Mouse (Mus musculus): Measurements from ENCODE around the gene Slc38a8. TPM values are rescaled to one million over a fixed set of nuclear protein-coding genes. Genes with fewer than 3 reads are reported as not detected.

Gene Slc38a8
- polyA plus RNA-seq, 1 experiment from 2014 or later, result not detected

DNA sequence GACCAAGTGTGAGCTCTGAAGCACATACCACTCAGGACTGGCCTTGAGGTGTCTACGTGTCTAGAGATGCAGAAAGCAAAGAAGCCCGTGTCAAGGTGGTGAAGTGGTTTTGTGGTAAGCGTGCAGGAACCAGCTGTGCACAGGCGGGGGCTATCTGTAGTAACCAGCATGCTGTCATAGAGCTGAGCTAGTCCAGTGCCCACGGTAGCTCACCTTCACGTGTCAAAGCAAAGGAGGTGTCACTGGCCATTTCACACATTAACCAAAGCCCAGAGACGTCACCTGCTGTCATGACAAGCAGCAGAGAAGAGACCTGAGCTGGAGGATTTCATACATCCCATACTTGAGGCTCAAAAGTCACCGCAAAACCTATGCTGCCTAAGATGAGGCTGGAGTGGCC, 4.6 kb upstream of the Slc38a8 start:
- WGBS, result 81% methylated on average over 8 of the region's 8 CpGs
- H3K4me3 ChIP-seq (ENCODE audit: low read depth, low read length), result no peak overlapping the region
- no peak overlapping the region for H3K9ac ChIP-seq (replicated peaks; ENCODE audit: low read depth, low read length)
- ATAC-seq (ENCODE audit: insufficient number of reproducible peaks, insufficient read depth, low FRiP score, low read depth), result no peak
- no peaks in the 10 kb centered on the region for H3K9me3 ChIP-seq (ENCODE audit: control insufficient read depth, low read depth, low read length)
- H3K27ac ChIP-seq (ENCODE audit: low read length), result no peak overlapping the region
- no peaks in the 10 kb centered on the region for H3K4me1 ChIP-seq (ENCODE audit: control insufficient read depth, insufficient read depth, low read length)
- peaks cover 40% of the 10 kb centered on the region for H3K36me3 ChIP-seq (ENCODE audit: control insufficient read depth, insufficient read depth, low read length)
- no peaks in the 10 kb centered on the region for H3K27me3 ChIP-seq (ENCODE audit: control insufficient read depth, insufficient read depth, low read length)
- H3K4me2 ChIP-seq (replicated peaks; ENCODE audit: low read depth, low read length), result no peak overlapping the region

DNA sequence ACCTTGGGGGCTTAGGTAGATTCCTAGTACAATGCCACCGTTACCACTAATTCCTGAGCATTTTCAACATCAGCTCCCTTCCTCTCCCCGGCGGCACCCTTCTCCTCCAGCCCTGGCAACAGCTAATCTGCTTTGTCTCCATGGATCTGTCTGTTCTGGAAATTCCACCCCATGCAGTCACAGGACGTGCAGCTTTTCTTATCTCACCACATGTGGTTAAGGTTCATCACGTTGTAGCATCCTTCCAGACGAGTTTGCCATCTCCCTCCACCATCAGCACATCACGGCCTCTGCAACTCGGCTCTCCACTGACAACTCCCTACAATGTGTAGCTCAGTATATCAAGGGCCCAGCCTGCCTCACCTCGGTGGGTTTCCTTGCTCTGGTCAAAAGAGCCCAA, 4.0 kb upstream of the Slc38a8 start:
- Histone ChIP-seq H3K9ac (replicated peaks; ENCODE audit: low read depth, low read length) (no peak overlapping the region), H3K27ac (ENCODE audit: low read length) (no peak overlapping the region), H3K27me3 (ENCODE audit: control insufficient read depth, insufficient read depth, low read length) (no peaks in the 10 kb centered on the region), H3K36me3 (ENCODE audit: control insufficient read depth, insufficient read depth, low read length) (peaks cover 37% of the 10 kb centered on the region), H3K4me3 (ENCODE audit: low read depth, low read length) (no peak overlapping the region), H3K9me3 (ENCODE audit: control insufficient read depth, low read depth, low read length) (no peaks in the 10 kb centered on the region), H3K4me2 (replicated peaks; ENCODE audit: low read depth, low read length) (no peak overlapping the region), H3K4me1 (ENCODE audit: control insufficient read depth, insufficient read depth, low read length) (no peaks in the 10 kb centered on the region)
- WGBS, result 52% methylated on average over 9 of the region's 9 CpGs
- no peak for ATAC-seq (ENCODE audit: insufficient number of reproducible peaks, insufficient read depth, low FRiP score, low read depth)

DNA sequence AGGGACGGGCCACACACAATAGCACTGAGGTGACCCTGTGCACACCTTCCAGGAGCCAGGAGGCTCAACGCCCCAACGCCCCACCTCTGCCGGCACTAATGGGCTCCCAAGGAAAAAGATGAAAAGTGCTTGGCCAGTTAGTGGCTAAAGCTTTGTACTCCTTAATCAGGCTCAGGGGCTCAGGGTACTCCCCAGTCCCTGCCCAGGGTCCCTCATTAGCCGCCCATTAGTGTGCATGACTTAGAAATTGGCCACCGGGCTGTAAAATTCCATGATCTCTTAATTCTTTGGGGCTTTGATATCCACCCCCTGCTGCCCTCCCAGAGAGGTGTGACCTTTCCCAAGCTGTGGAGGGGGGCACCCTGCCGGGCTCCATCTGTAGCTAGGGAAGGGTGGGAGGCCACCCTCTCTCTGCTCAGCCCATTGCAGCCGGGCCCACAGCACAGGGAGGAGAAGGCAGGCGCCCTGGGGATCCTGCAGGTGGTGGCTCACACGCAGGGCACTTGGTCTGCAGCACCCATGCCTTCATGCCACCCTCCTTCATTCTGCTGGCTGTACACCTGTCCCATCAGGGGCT, 1.8 kb upstream of the Slc38a8 start:
- Histone ChIP-seq H3K4me1 (ENCODE audit: control insufficient read depth, insufficient read depth, low read length) (no peaks in the 10 kb centered on the region), H3K4me2 (replicated peaks; ENCODE audit: low read depth, low read length) (no peak overlapping the region), H3K27ac (ENCODE audit: low read length) (no peak overlapping the region), H3K27me3 (ENCODE audit: control insufficient read depth, insufficient read depth, low read length) (no peaks in the 10 kb centered on the region), H3K4me3 (ENCODE audit: low read depth, low read length) (no peak overlapping the region), H3K9ac (replicated peaks; ENCODE audit: low read depth, low read length) (no peak overlapping the region), H3K36me3 (ENCODE audit: control insufficient read depth, insufficient read depth, low read length) (peaks cover 20% of the 10 kb centered on the region), H3K9me3 (ENCODE audit: control insufficient read depth, low read depth, low read length) (no peaks in the 10 kb centered on the region)
- no peak for ATAC-seq (ENCODE audit: insufficient number of reproducible peaks, insufficient read depth, low FRiP score, low read depth)
- 36% methylated on average over 10 of the region's 10 CpGs for WGBS

- Histone ChIP-seq H3K4me2 (replicated peaks; ENCODE audit: low read depth, low read length) (no peak overlapping the region), H3K4me1 (ENCODE audit: control insufficient read depth, insufficient read depth, low read length) (no peaks in the 10 kb centered on the region), H3K4me3 (ENCODE audit: low read depth, low read length) (no peak overlapping the region), H3K27me3 (ENCODE audit: control insufficient read depth, insufficient read depth, low read length) (no peaks in the 10 kb centered on the region), H3K9ac (replicated peaks; ENCODE audit: low read depth, low read length) (no peak overlapping the region), H3K36me3 (ENCODE audit: control insufficient read depth, insufficient read depth, low read length) (peaks cover 13% of the 10 kb centered on the region), H3K27ac (ENCODE audit: low read length) (no peak overlapping the region), H3K9me3 (ENCODE audit: control insufficient read depth, low read depth, low read length) (no peaks in the 10 kb centered on the region)
- no peak for ATAC-seq (ENCODE audit: insufficient number of reproducible peaks, insufficient read depth, low FRiP score, low read depth)
- WGBS, result 33% methylated on average over 4 of the region's 4 CpGs
These were observed 613 bp upstream of the Slc38a8 start for GRCm38 (mm10) chr8:119502111-119502510.

GRCm38 (mm10) chr8:119499836-119500235, 1.7 kb downstream of the Slc38a8 start:
- Histone ChIP-seq H3K36me3 (ENCODE audit: control insufficient read depth, insufficient read depth, low read length) (no peaks in the 10 kb centered on the region), H3K27me3 (ENCODE audit: control insufficient read depth, insufficient read depth, low read length) (no peaks in the 10 kb centered on the region), H3K4me1 (ENCODE audit: control insufficient read depth, insufficient read depth, low read length) (no peaks in the 10 kb centered on the region), H3K9ac (replicated peaks; ENCODE audit: low read depth, low read length) (no peak overlapping the region), H3K4me3 (ENCODE audit: low read depth, low read length) (no peak overlapping the region), H3K27ac (ENCODE audit: low read length) (no peak overlapping the region), H3K4me2 (replicated peaks; ENCODE audit: low read depth, low read length) (no peak overlapping the region), H3K9me3 (ENCODE audit: control insufficient read depth, low read depth, low read length) (no peaks in the 10 kb centered on the region)
- 82% methylated on average over 2 of the region's 2 CpGs for WGBS
- no peak for ATAC-seq (ENCODE audit: insufficient number of reproducible peaks, insufficient read depth, low FRiP score, low read depth)

- H3K4me1 ChIP-seq (ENCODE audit: control insufficient read depth, insufficient read depth, low read length), result no peaks in the 10 kb centered on the region
- no peaks in the 10 kb centered on the region for H3K36me3 ChIP-seq (ENCODE audit: control insufficient read depth, insufficient read depth, low read length)
- no peak for ATAC-seq (ENCODE audit: insufficient number of reproducible peaks, insufficient read depth, low FRiP score, low read depth)
- no peaks in the 10 kb centered on the region for H3K27me3 ChIP-seq (ENCODE audit: control insufficient read depth, insufficient read depth, low read length)
- no peak overlapping the region for H3K4me2 ChIP-seq (replicated peaks; ENCODE audit: low read depth, low read length)
- no peak overlapping the region for H3K27ac ChIP-seq (ENCODE audit: low read length)
- H3K9ac ChIP-seq (replicated peaks; ENCODE audit: low read depth, low read length), result no peak overlapping the region
- no peak overlapping the region for H3K4me3 ChIP-seq (ENCODE audit: low read depth, low read length)
- 29% methylated on average over 6 of the region's 6 CpGs for WGBS
- no peaks in the 10 kb centered on the region for H3K9me3 ChIP-seq (ENCODE audit: control insufficient read depth, low read depth, low read length)
These were observed 4.7 kb downstream of the Slc38a8 start for GRCm38 (mm10) chr8:119496848-119497247.

DNA sequence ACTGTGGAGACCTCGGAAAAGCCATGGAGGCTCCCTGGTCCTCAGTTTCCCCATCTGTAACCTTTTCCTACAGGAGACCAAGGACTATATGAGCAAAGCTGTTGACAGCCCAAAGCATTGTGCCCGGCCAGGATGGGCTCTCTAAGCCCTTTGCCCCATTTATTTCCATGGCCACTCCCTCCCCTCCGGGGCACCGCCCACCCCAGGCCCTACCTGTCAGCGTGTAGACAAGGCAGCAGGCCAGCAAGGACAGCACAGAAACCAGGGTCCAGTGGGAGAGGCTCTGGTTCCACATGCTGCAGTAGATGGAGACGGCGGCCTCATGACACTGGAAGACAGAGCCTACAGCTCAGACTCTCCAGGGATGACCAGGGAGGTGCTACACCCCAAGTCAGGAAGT, 14.4 kb downstream of the Slc38a8 start:
- WGBS, result 70% methylated on average over 7 of the region's 7 CpGs
- Histone ChIP-seq H3K4me3 (ENCODE audit: low read depth, low read length) (no peak overlapping the region), H3K9me3 (ENCODE audit: control insufficient read depth, low read depth, low read length) (no peaks in the 10 kb centered on the region), H3K36me3 (ENCODE audit: control insufficient read depth, insufficient read depth, low read length) (no peaks in the 10 kb centered on the region), H3K4me2 (replicated peaks; ENCODE audit: low read depth, low read length) (no peak overlapping the region), H3K27me3 (ENCODE audit: control insufficient read depth, insufficient read depth, low read length) (no peaks in the 10 kb centered on the region), H3K27ac (ENCODE audit: low read length) (no peak overlapping the region), H3K9ac (replicated peaks; ENCODE audit: low read depth, low read length) (no peak overlapping the region), H3K4me1 (ENCODE audit: control insufficient read depth, insufficient read depth, low read length) (0 out of 2 replicates have a peak, but pooled peaks cover 3% of the 10 kb centered on the region)
- no peak for ATAC-seq (ENCODE audit: insufficient number of reproducible peaks, insufficient read depth, low FRiP score, low read depth)

- WGBS, result 78% methylated on average over 11 of the region's 11 CpGs
- Histone ChIP-seq H3K4me3 (ENCODE audit: low read depth, low read length) (no peak overlapping the region), H3K4me1 (ENCODE audit: control insufficient read depth, insufficient read depth, low read length) (no peaks in the 10 kb centered on the region), H3K4me2 (replicated peaks; ENCODE audit: low read depth, low read length) (no peak overlapping the region), H3K9me3 (ENCODE audit: control insufficient read depth, low read depth, low read length) (no peaks in the 10 kb centered on the region), H3K36me3 (ENCODE audit: control insufficient read depth, insufficient read depth, low read length) (no peaks in the 10 kb centered on the region), H3K9ac (replicated peaks; ENCODE audit: low read depth, low read length) (no peak overlapping the region), H3K27me3 (ENCODE audit: control insufficient read depth, insufficient read depth, low read length) (no peaks in the 10 kb centered on the region), H3K27ac (ENCODE audit: low read length) (no peak overlapping the region)
- ATAC-seq (ENCODE audit: insufficient number of reproducible peaks, insufficient read depth, low FRiP score, low read depth), result no peak
These were observed 17.2 kb downstream of the Slc38a8 start for GRCm38 (mm10) chr8:119484145-119484896.

GRCm38 (mm10) chr8:119478684-119479083, 22.8 kb downstream of the Slc38a8 start:
- no peaks in the 10 kb centered on the region for H3K4me1 ChIP-seq (ENCODE audit: control insufficient read depth, insufficient read depth, low read length)
- no peak overlapping the region for H3K4me3 ChIP-seq (ENCODE audit: low read depth, low read length)
- no peaks in the 10 kb centered on the region for H3K9me3 ChIP-seq (ENCODE audit: control insufficient read depth, low read depth, low read length)
- H3K4me2 ChIP-seq (replicated peaks; ENCODE audit: low read depth, low read length), result no peak overlapping the region
- H3K36me3 ChIP-seq (ENCODE audit: control insufficient read depth, insufficient read depth, low read length), result no peaks in the 10 kb centered on the region
- ATAC-seq (ENCODE audit: insufficient number of reproducible peaks, insufficient read depth, low FRiP score, low read depth), result no peak
- WGBS, result 23% methylated on average over 5 of the region's 5 CpGs
- no peaks in the 10 kb centered on the region for H3K27me3 ChIP-seq (ENCODE audit: control insufficient read depth, insufficient read depth, low read length)
- H3K9ac ChIP-seq (replicated peaks; ENCODE audit: low read depth, low read length), result no peak overlapping the region
- no peak overlapping the region for H3K27ac ChIP-seq (ENCODE audit: low read length)

Measured in stomach, embryonic 14.5 days (tissue).